Mouse (Mus musculus) lung, postnatal 0 days (tissue): ENCODE results near the gene Rplp2.

Source experiments
- CTCF ChIP-seq: IDR thresholded peaks from 2 replicates; pipeline ENCODE4 v1.5.1; 2016; ENCODE audit warnings: antibody characterized with exemption, mild to moderate bottlenecking
- EP300 ChIP-seq: IDR thresholded peaks from 2 replicates; pipeline ENCODE4 v1.6.1; 2016; ENCODE audit warnings: antibody characterized with exemption, mild to moderate bottlenecking, control low read depth

DNA sequence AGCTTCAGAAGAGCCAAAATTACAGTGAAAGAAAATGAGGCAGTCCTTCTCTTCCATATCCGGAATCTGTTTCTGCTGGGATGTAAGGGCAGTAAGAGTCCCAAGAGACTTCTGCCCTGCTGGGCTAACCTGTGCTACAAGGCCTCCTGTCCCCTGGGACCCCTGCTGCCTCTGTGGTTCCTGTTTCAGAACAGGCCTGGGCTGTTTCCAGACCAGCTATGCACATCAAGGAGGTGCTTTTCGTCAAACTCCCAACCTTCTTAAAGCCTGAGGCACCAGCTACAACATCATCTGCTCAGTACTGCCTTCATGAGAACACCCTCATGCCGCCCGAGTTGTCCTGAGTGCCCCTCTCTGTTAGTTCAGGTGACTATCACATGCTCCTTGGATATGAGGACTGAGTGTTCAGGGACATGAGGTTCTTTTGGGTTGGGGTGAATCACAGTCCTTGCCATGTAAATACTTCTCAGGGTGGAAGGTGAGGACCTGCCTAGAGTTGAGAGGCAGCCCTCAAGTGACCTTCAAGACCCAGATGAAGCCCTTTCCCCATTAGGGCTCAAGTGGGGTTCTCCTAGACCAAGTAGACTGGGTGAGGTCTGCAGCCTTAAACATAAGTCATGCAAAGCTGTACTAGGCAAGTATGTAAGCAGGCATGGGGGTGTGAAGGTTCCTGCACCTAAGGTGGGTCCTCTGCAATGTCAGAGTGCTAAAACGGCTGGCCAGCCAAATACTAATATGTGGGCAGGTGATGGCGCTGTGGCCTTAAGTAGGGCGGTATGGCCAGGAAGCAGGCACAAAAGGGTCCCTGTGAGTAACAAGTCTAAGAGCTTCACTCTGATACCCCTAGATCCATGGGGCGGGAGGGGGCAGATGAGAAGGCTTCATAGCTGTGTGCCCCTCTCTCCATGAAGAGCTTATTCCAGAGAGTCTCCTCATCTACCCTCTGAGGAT, 29.2 kb upstream of the Rplp2 start:
- TF ChIP-seq CTCF (peak; percentile 30), EP300 (peak; percentile 86)
